Mouse (Mus musculus) forebrain, embryonic 15.5 days (tissue): ENCODE data around the gene Homer1. TPM values are rescaled to one million over a fixed set of nuclear protein-coding genes. Genes with fewer than 3 reads are reported as not detected.

Experiments used
- ATAC-seq: fragments of 200-750 bp; cut with Nextera tagmentation; replicated peaks from 2 replicates; pipeline ENCODE4 v1.8.0; 2017; ENCODE audit warnings: mild to moderate bottlenecking, moderate TSS enrichment, moderate library complexity
- H3K27ac ChIP-seq: fragments of 300-500 bp; sonication (generic); replicated peaks from 2 replicates; pipeline ENCODE4 v1.5.1; 2015; ENCODE audit warnings: mild to moderate bottlenecking, inconsistent platforms
- H3K27me3 ChIP-seq: fragments of 300-500 bp; sonication (generic); 2 replicates; pipeline ENCODE4 v1.6.1; 2015; ENCODE audit warnings: inconsistent platforms
- H3K36me3 ChIP-seq: fragments of 300-500 bp; sonication (generic); 2 replicates; pipeline ENCODE4 v1.6.1; 2015; ENCODE audit warnings: mild to moderate bottlenecking, inconsistent platforms
- H3K4me1 ChIP-seq: fragments of 300-500 bp; sonication (generic); 2 replicates; pipeline ENCODE4 v1.6.1; 2015; ENCODE audit warnings: inconsistent platforms
- H3K4me2 ChIP-seq: fragments of 300-500 bp; sonication (generic); replicated peaks from 2 replicates; pipeline ENCODE4 v1.6.1; 2015; ENCODE audit warnings: mild to moderate bottlenecking, inconsistent platforms
- H3K4me3 ChIP-seq: fragments of 300-500 bp; sonication (generic); 2 replicates; pipeline ENCODE4 v1.5.1; 2015; ENCODE audit warnings: mild to moderate bottlenecking, inconsistent platforms
- H3K9ac ChIP-seq: fragments of 300-500 bp; sonication (generic); replicated peaks from 2 replicates; pipeline ENCODE4 v1.6.1; 2015; ENCODE audit warnings: mild to moderate bottlenecking, inconsistent platforms
- H3K9me3 ChIP-seq: fragments of 300-500 bp; sonication (generic); 2 replicates; pipeline ENCODE4 v1.6.1; 2016; ENCODE audit warnings: inconsistent platforms
- WGBS: fragments of 180-500 bp; shearing (Covaris S2); methylation state at CpG from one replicate; pipeline ENCODE4 v1.1.7; 2015; ENCODE audit warnings: mixed read lengths; 5-methylcytosine and 5-hydroxymethylcytosine counted together
- polyA plus RNA-seq: library from polyadenylated mRNA; unstranded; fragments of >200 nt; fragmentation: Nextera tagmentation; extraction: Ambion mirVana; gene quantifications from 2 replicates; pipeline ENCODE4 v1.2.1, GENCODE M21; 2015

Homer1 gene
- polyA plus RNA-seq = 15.6 and 17.4 TPM in 2 replicates

- Histone ChIP-seq H3K27me3 (no peaks in the 10 kb centered on the region), H3K9ac (no peak within 1 kb of the TSS), H3K4me1 (peaks cover 5% of the 10 kb centered on the region), H3K9me3 (no peaks in the 10 kb centered on the region), H3K4me3 (no peak within 1 kb of the TSS), H3K36me3 (no peaks in the 10 kb centered on the region), H3K27ac (no peak within 1 kb of the TSS), H3K4me2 (no peak within 1 kb of the TSS)
- ATAC-seq = no peak
- 56% methylated on average over 5 of the region's 5 CpGs for WGBS
These were observed at the start of gene Homer1 for GRCm38 (mm10) chr13:93299316-93299715. Gene Homer1, plus strand, starts transcription at chr13:93299635.

DNA sequence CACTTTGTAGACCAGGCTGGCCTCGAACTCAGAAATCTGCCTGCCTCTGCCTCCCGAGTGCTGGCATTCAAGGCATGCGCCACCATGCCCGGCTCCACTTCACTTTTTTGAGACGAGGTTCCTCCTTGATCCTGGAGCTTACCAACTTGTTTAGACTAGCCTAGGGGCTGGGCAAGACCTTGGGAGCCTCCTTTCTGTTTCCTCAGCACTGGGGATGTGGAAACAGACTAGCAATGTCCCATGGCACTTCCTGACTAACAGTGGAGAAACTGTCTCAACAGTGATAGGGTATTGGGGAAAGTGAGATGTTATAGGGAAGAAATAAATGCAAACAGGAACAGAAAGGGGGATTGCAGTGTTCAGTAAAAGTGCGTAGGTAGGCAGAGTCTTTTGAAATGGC lies 47.7 kb upstream of the Homer1 start:
- H3K9me3 ChIP-seq = no peaks in the 10 kb centered on the region
- H3K36me3 ChIP-seq = no peaks in the 10 kb centered on the region
- no peak overlapping the region for H3K4me2 ChIP-seq
- H3K4me3 ChIP-seq = no peak overlapping the region
- ATAC-seq = no peak
- H3K4me1 ChIP-seq = no peaks in the 10 kb centered on the region
- no peak overlapping the region for H3K9ac ChIP-seq
- H3K27ac ChIP-seq = no peak overlapping the region
- no peaks in the 10 kb centered on the region for H3K27me3 ChIP-seq
- WGBS = 89% methylated on average over 6 of the region's 6 CpGs

DNA sequence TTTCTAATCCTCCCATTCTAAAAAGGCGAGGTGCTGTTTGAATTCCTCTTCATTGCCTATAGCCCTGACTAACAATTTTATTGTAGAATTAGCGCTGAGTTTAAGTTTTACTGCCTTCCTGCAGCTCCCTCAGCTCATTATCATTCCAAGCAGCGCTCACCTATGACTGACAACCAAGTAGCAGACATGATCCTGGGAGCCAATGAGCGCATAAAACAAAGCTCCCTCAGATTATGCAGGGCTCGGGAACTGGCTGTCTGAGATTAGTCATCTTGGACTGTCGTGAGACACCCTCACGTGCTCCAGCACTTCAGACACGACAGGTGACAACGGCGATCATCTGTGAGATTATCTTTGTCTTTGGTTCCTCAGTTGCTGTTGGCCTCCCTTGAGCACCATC lies 47.3 kb upstream of the Homer1 start:
- H3K36me3 ChIP-seq = no peaks in the 10 kb centered on the region
- no peak overlapping the region for H3K27ac ChIP-seq
- no peak overlapping the region for H3K9ac ChIP-seq
- H3K4me2 ChIP-seq = no peak overlapping the region
- H3K9me3 ChIP-seq = no peaks in the 10 kb centered on the region
- ATAC-seq = no peak
- H3K4me1 ChIP-seq = no peaks in the 10 kb centered on the region
- H3K27me3 ChIP-seq = no peaks in the 10 kb centered on the region
- H3K4me3 ChIP-seq = no peak overlapping the region
- WGBS = 66% methylated on average over 10 of the region's 10 CpGs

GRCm38 (mm10) chr13:93252941-93253340 lies 46.5 kb upstream of the Homer1 start:
- 90% methylated on average over 5 of the region's 5 CpGs for WGBS
- no peak for ATAC-seq

DNA sequence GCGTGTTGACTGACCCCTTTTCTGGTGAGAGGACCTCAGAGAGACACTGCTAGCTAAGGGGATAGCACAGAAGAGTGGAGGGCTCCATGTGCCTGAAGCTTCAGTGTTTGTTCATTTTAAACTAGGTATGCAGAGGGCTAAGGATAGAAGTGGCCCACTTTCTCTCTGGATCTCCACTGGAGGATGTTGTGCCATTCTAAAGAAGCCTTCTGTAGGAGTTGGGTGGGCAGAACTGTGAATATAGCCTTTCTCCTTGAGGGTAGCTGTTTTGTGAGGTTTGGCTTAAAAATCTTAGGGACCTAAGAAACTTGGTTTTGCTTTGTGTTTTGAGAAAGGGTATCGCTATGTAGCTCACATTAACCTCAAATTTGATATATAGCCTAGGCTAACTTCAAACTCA lies 32.3 kb upstream of the Homer1 start:
- Histone ChIP-seq H3K4me3 (no peak overlapping the region), H3K27me3 (no peaks in the 10 kb centered on the region), H3K9me3 (no peaks in the 10 kb centered on the region), H3K27ac (no peak overlapping the region), H3K4me1 (no peaks in the 10 kb centered on the region), H3K4me2 (no peak overlapping the region), H3K36me3 (no peaks in the 10 kb centered on the region), H3K9ac (no peak overlapping the region)
- ATAC-seq = no peak
- 92% methylated on average over 2 of the region's 2 CpGs for WGBS

More at GRCm38 (mm10) chr13:93252941-93253340, 46.5 kb upstream of the Homer1 start:
- H3K36me3 ChIP-seq = no peaks in the 10 kb centered on the region
- H3K9me3 ChIP-seq = no peaks in the 10 kb centered on the region
- H3K27ac ChIP-seq = no peak overlapping the region
- no peaks in the 10 kb centered on the region for H3K27me3 ChIP-seq
- no peaks in the 10 kb centered on the region for H3K4me1 ChIP-seq
- H3K4me3 ChIP-seq = no peak overlapping the region
- no peak overlapping the region for H3K4me2 ChIP-seq
- no peak overlapping the region for H3K9ac ChIP-seq

DNA sequence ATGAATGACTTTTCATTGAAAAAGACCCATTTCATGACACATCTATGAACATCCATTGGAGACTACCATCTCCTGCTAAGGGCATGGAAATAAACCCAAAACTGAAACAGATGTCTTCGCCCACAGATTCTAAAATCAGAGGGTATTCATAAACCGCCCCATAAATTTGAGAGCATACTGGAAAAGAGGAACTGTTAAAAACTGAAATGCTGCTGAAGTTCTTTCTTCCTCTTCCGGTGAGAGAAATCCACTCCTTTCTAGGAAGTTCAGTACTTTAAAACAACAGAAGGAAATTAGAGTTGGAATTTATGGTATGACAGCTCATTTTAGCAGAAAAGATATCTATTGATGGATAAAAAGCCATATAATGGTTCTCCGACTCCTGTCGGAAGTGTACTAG lies 1.1 kb downstream of the Homer1 start:
- Histone ChIP-seq H3K4me2 (no peak overlapping the region), H3K36me3 (no peaks in the 10 kb centered on the region), H3K4me3 (no peak overlapping the region), H3K27me3 (no peaks in the 10 kb centered on the region), H3K27ac (no peak overlapping the region), H3K9me3 (no peaks in the 10 kb centered on the region), H3K9ac (no peak overlapping the region), H3K4me1 (peaks cover 7% of the 10 kb centered on the region)
- 94% methylated on average over 5 of the region's 5 CpGs for WGBS
- ATAC-seq = no peak

- no peak overlapping the region for H3K9ac ChIP-seq
- 83% methylated on average over 2 of the region's 2 CpGs for WGBS
- H3K36me3 ChIP-seq = no peaks in the 10 kb centered on the region
- no peaks in the 10 kb centered on the region for H3K27me3 ChIP-seq
- no peaks in the 10 kb centered on the region for H3K9me3 ChIP-seq
- H3K4me1 ChIP-seq = peaks cover 11% of the 10 kb centered on the region
- no peak overlapping the region for H3K27ac ChIP-seq
- H3K4me3 ChIP-seq = no peak overlapping the region
- ATAC-seq = no peak
- H3K4me2 ChIP-seq = no peak overlapping the region
These were observed 1.6 kb downstream of the Homer1 start for GRCm38 (mm10) chr13:93301060-93301459.

DNA sequence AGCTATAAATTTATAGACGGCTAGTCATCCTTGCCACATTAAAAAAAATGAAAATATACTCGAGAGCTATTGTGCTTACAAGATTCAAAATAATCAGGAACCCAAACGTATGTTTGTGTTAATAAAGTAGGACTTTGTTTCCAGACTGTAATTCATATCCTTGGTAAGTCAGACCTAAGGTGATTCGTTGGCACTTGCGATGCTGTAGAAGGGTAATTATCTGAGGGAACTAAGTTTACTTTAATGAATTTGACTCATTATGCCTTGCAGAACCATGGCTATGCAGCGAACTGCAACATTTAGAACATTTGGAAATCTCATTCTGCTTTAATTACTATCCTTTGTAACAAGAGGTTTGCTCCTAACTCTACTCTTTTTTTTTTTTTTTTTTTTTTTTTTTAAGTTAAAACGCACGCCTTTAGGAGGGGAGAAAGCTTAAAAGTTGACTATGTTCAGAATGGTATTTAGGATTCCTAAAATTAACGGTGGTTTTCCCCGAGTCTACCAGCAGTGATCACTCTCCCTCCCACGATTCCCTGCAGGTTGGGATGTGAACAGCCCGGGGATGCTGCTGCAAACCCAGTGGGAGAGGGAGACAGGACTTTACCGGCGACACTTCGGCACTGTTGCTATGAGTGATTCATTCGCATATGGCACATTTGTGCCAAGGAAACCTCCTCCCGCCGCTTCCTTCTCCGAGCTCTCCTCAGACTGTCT lies 3.6 kb downstream of the Homer1 start:
- peak; percentile 78 for ATAC-seq
- Histone ChIP-seq H3K27ac (peak overlapping the region; percentile 98), H3K36me3 (no peaks in the 10 kb centered on the region), H3K27me3 (no peaks in the 10 kb centered on the region), H3K4me3 (peak overlapping the region; percentile 74), H3K4me1 (peaks cover 27% of the 10 kb centered on the region), H3K4me2 (peak overlapping the region; percentile 49), H3K9me3 (no peaks in the 10 kb centered on the region), H3K9ac (peak overlapping the region; percentile 82)
- 11% methylated on average over 19 of the region's 19 CpGs for WGBS

GRCm38 (mm10) chr13:93303563-93304250 lies 4.3 kb downstream of the Homer1 start:
- peak overlapping the region; percentile 98 for H3K27ac ChIP-seq
- no peaks in the 10 kb centered on the region for H3K36me3 ChIP-seq
- H3K27me3 ChIP-seq = no peaks in the 10 kb centered on the region
- H3K9me3 ChIP-seq = no peaks in the 10 kb centered on the region
- WGBS = under 1% methylated on average over 54 of the region's 90 CpGs
- peak overlapping the region; percentile 74 for H3K4me3 ChIP-seq
- peak overlapping the region; percentile 61 for H3K4me2 ChIP-seq
- peak overlapping the region; percentile 82 for H3K9ac ChIP-seq
- peaks cover 34% of the 10 kb centered on the region for H3K4me1 ChIP-seq
- peak; percentile 98 for ATAC-seq

GRCm38 (mm10) chr13:93304251-93305001 lies 5.0 kb downstream of the Homer1 start:
- no peak; the same call in 1 of the 2 replicates for ATAC-seq
- Histone ChIP-seq H3K4me1 (peaks cover 40% of the 10 kb centered on the region), H3K27me3 (no peaks in the 10 kb centered on the region), H3K9me3 (no peaks in the 10 kb centered on the region), H3K4me3 (peak overlapping the region; percentile 74), H3K9ac (peak overlapping the region; percentile 82), H3K4me2 (peak overlapping the region; percentile 61), H3K36me3 (no peaks in the 10 kb centered on the region), H3K27ac (peak overlapping the region; percentile 98)
- WGBS = under 1% methylated on average over 63 of the region's 64 CpGs

- H3K9me3 ChIP-seq = no peaks in the 10 kb centered on the region
These were observed 5.7 kb downstream of the Homer1 start for GRCm38 (mm10) chr13:93305149-93305548.

DNA sequence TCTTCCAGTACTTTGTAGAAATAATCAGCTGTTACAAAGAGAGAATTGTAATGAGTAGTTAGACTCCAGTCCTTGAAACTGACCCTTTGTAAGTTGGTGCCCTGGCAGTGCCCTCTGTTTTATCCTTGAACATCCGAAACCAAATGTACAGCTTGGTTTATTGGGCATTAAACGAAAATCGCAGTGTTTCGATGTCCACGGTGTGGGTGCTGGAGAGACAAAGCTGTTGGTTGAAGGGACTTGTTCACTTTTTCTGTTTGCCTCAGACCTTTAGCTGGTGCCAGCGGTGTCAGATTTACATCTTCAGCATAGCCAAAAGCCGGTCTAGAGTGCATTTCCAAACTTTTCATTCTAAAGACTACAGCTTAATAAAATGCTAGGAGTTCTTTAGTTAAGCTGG lies 6.2 kb downstream of the Homer1 start:
- 6% methylated on average over 7 of the region's 7 CpGs for WGBS
- H3K4me1 ChIP-seq = peaks cover 42% of the 10 kb centered on the region

More at GRCm38 (mm10) chr13:93305149-93305548, 5.7 kb downstream of the Homer1 start:
- no peak overlapping the region for H3K27ac ChIP-seq
- ATAC-seq = no peak
- peak overlapping the region; percentile 61 for H3K4me2 ChIP-seq
- H3K4me3 ChIP-seq = peak overlapping the region; percentile 74
- 6% methylated on average over 7 of the region's 7 CpGs for WGBS
- no peaks in the 10 kb centered on the region for H3K27me3 ChIP-seq
- peak overlapping the region; percentile 82 for H3K9ac ChIP-seq
- H3K36me3 ChIP-seq = no peaks in the 10 kb centered on the region
- H3K4me1 ChIP-seq = peaks cover 42% of the 10 kb centered on the region

More for the DNA sequence above, 6.2 kb downstream of the Homer1 start:
- H3K4me3 ChIP-seq = peak overlapping the region; percentile 74
- ATAC-seq = no peak
- no peaks in the 10 kb centered on the region for H3K9me3 ChIP-seq
- no peak overlapping the region for H3K27ac ChIP-seq
- peak overlapping the region; percentile 46 for H3K9ac ChIP-seq
- H3K4me2 ChIP-seq = peak overlapping the region; percentile 61
- no peaks in the 10 kb centered on the region for H3K27me3 ChIP-seq
- H3K36me3 ChIP-seq = no peaks in the 10 kb centered on the region
